Mouse (Mus musculus) large intestine, adult 2 months (tissue): ENCODE data around the gene Haus7. TPM values are rescaled to one million over a fixed set of nuclear protein-coding genes. Genes with fewer than 3 reads are reported as not detected.
"Not testable (repeated sequence)": the region's sequence is repeated elsewhere in the genome, so short reads cannot be mapped to it uniquely, and the experiment has no call there.

ENCODE experiments used
- DNase-seq: peaks from one replicate; pipeline ENCODE4 v3.0.0-alpha.2; 2012; ENCODE audit warnings: low read depth, low spot score
- WGBS: fragments of 180-500 bp; shearing (Covaris S2); methylation state at CpG from one replicate; pipeline ENCODE4 v1.1.7; 2018; 5-methylcytosine and 5-hydroxymethylcytosine counted together
- polyA plus RNA-seq: library from polyadenylated mRNA; depleted of rRNA; stranded (reverse); fragments of >200 nt; gene quantifications from 2 replicates; pipeline ENCODE4 v1.2.3, GENCODE M21; 2012

Gene Haus7
- polyA plus RNA-seq, 1 experiment: 16.3 TPM

- DNase-seq: no peak
- 62% methylated on average over 3 of the region's 3 CpGs for WGBS
These were observed 9.5 kb upstream of the Haus7 start for GRCm38 (mm10) chrX:73468330-73468729.

GRCm38 (mm10) chrX:73467446-73468241, 8.8 kb upstream of the Haus7 start:
- 79% methylated on average over 5 of the region's 5 CpGs for WGBS
- DNase-seq: no peak

GRCm38 (mm10) chrX:73465483-73466186, 6.8 kb upstream of the Haus7 start:
- no peak for DNase-seq
- WGBS: 63% methylated on average over 9 of the region's 9 CpGs

- WGBS: 76% methylated on average over 4 of the region's 4 CpGs
- no peak for DNase-seq
These were observed 1.9 kb upstream of the Haus7 start for GRCm38 (mm10) chrX:73460792-73461191.

GRCm38 (mm10) chrX:73451949-73452348, 6.9 kb downstream of the Haus7 start:
- 26% methylated on average over 2 of the region's 2 CpGs for WGBS
- no peak for DNase-seq

- no peak for DNase-seq
- WGBS: 69% methylated on average over 2 of the region's 2 CpGs
These were observed 17.4 kb downstream of the Haus7 start for GRCm38 (mm10) chrX:73441428-73441827.

- no peak for DNase-seq
- whole genome bisulfite sequencing: 40% methylated on average over 11 of the region's 11 CpGs
These were observed 23.6 kb downstream of the Haus7 start, which contains the start of gene Trex2 for GRCm38 (mm10) chrX:73435252-73435651. Gene Trex2 (minus strand): TSS chrX:73435344.

GRCm38 (mm10) chrX:73432850-73433249, 26.0 kb downstream of the Haus7 start:
- no peak for DNase-seq
- WGBS: 51% methylated on average over 5 of the region's 5 CpGs

GRCm38 (mm10) chrX:73430036-73430435, 28.8 kb downstream of the Haus7 start:
- WGBS: 90% methylated on average over 2 of the region's 2 CpGs
- DNase-seq: no peak

- 27% methylated on average over 1 of the region's 1 CpGs for WGBS
These were observed 46.1 kb downstream of the Haus7 start for GRCm38 (mm10) chrX:73412767-73413166.

GRCm38 (mm10) chrX:73410880-73411517, 47.8 kb downstream of the Haus7 start, which contains the start of gene Zfp92:
Gene Zfp92 (plus strand): TSS chrX:73411096.
- no peak for DNase-seq
- 15% methylated on average over 20 of the region's 20 CpGs for WGBS

More at GRCm38 (mm10) chrX:73412767-73413166, 46.1 kb downstream of the Haus7 start:
- DNase-seq: no peak

- 95% methylated on average over 12 of the region's 12 CpGs for WGBS
- DNase-seq: no peak
These were observed 57.2 kb downstream of the Haus7 start for GRCm38 (mm10) chrX:73401616-73402015.

- 87% methylated on average over 20 of the region's 20 CpGs for WGBS
- DNase-seq: no peak
These were observed 57.9 kb downstream of the Haus7 start for GRCm38 (mm10) chrX:73400951-73401350.

GRCm38 (mm10) chrX:73398636-73399035, 60.2 kb downstream of the Haus7 start, which contains the start of gene Gm18336:
Gene Gm18336 (minus strand): TSS chrX:73398736.
- 82% methylated on average over 2 of the region's 2 CpGs for WGBS
- not testable (repeated sequence) for DNase-seq

GRCm38 (mm10) chrX:73396446-73396845, 62.4 kb downstream of the Haus7 start:
- 94% methylated on average over 1 of the region's 1 CpGs for WGBS
- no peak for DNase-seq

- DNase-seq: no peak
- WGBS: 73% methylated on average over 4 of the region's 4 CpGs
These were observed 67.4 kb downstream of the Haus7 start for GRCm38 (mm10) chrX:73391481-73391880.
